Mouse (Mus musculus) lung, embryonic 14.5 days (tissue): ENCODE measurements around the gene Cass4. TPM values are rescaled to one million over a fixed set of nuclear protein-coding genes. Genes with fewer than 3 reads are reported as not detected.

ENCODE experiments used
- ATAC-seq: fragments of 200-750 bp; cut with Nextera tagmentation; 2 replicates; pipeline ENCODE4 v1.8.0; 2017; ENCODE audit warnings: mild to moderate bottlenecking, moderate TSS enrichment, moderate library complexity; ENCODE audit not compliant: insufficient read depth
- DNase-seq: peaks from one replicate; pipeline ENCODE4 v3.0.0-alpha.2; 2015
- H3K27ac ChIP-seq: fragments of 300-500 bp; sonication (generic); 2 replicates; pipeline ENCODE4 v1.5.1; 2014; ENCODE audit warnings: low read depth, mild to moderate bottlenecking, moderate library complexity
- H3K27me3 ChIP-seq: fragments of 300-500 bp; sonication (generic); 2 replicates; pipeline ENCODE4 v1.6.1; 2014; ENCODE audit warnings: low read length, control low read depth; ENCODE audit not compliant: insufficient read depth
- H3K36me3 ChIP-seq: fragments of 300-500 bp; sonication (generic); 2 replicates; pipeline ENCODE4 v1.6.1; 2014; ENCODE audit warnings: control low read depth; ENCODE audit not compliant: insufficient read depth
- H3K4me1 ChIP-seq: fragments of 300-500 bp; sonication (generic); 2 replicates; pipeline ENCODE4 v1.6.1; 2014; ENCODE audit warnings: antibody characterized with exemption, control low read depth; ENCODE audit not compliant: insufficient read depth
- H3K4me2 ChIP-seq: fragments of 300-500 bp; sonication (generic); 2 replicates; pipeline ENCODE4 v1.6.1; 2014; ENCODE audit warnings: mild to moderate bottlenecking
- H3K4me3 ChIP-seq: fragments of 300-500 bp; sonication (generic); 2 replicates; pipeline ENCODE4 v1.5.1; 2014; ENCODE audit warnings: low read depth, low read length
- H3K9ac ChIP-seq: fragments of 300-500 bp; sonication (generic); 2 replicates; pipeline ENCODE4 v1.6.1; 2014
- H3K9me3 ChIP-seq: fragments of 300-500 bp; sonication (generic); 2 replicates; pipeline ENCODE4 v1.6.1; 2016; ENCODE audit warnings: low read depth, low read length, control low read depth
- CTCF ChIP-seq: IDR thresholded peaks from 2 replicates; pipeline ENCODE4 v1.5.1; 2016; ENCODE audit warnings: antibody characterized with exemption, low read depth
- WGBS: fragments of 180-500 bp; shearing (Covaris S2); extraction: QIAGEN DNeasy Blood & Tissue Kit; methylation state at CpG from one replicate; pipeline ENCODE4 v1.1.7; 2014; 5-methylcytosine and 5-hydroxymethylcytosine counted together
- polyA plus RNA-seq: library from polyadenylated mRNA; unstranded; fragments of >200 nt; fragmentation: Nextera tagmentation; extraction: Ambion mirVana; gene quantifications from 2 replicates; pipeline ENCODE4 v1.2.1, GENCODE M21; 2014

Gene Cass4
- polyA plus RNA-seq, 1 experiment from 2014 or later = 2.6 TPM

DNA sequence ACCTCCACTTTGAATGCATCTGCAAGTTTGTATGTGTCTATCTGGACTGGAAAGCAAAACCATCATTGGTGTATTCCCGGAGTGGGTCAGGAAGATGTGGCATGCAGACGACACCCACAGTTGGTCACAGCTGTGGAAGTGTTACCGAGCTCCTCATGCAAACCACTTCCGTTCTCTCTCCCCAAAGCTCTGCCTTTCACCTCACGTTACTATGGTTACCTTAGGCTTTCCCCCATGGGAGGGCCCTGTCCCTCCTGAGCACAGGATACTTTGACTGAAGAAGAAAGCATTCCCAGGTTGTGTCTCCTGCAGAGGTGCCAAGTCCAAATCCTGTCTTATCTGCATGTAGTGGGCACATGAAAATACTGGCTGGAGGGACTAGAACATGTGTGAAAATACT, 40.2 kb downstream of the Cass4 start:
- ATAC-seq = no peak
- no peaks in the 10 kb centered on the region for H3K27me3 ChIP-seq
- H3K9ac ChIP-seq = no peak overlapping the region
- H3K27ac ChIP-seq = no peak overlapping the region
- H3K36me3 ChIP-seq = no peaks in the 10 kb centered on the region
- no peak for DNase-seq
- 27% methylated on average over 5 of the region's 5 CpGs for WGBS
- no peak for TF ChIP-seq CTCF
- H3K4me2 ChIP-seq = no peak overlapping the region
- H3K4me1 ChIP-seq = no peaks in the 10 kb centered on the region
- H3K4me3 ChIP-seq = no peak overlapping the region
- no peaks in the 10 kb centered on the region for H3K9me3 ChIP-seq

DNA sequence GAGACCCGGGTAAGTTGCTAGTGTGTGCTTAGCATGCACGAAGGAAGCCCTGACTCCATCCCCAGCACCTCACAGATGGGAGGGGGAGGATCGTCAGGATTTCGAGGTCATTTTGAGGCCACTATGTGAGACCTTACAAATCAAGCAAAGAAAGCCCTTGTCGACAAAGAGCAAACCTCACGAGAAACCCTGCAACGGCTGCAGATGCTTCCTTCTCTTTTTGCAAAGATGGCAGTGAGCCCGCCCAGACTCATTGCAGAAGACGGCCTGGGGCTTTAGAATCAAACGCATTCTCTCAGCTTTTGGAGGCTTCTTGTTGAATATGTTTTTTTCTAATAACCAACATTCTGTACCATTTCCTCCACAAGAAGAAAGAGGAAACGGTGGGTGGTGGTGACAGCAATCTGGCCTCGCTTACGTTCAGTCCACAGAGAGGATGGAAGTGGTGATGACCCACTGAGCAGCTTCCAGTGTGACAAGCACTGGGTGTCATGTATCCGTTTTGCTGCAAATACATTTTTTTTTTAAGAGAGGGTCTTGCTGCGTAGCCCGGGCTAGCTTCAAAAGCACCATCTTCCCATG, 43.9 kb downstream of the Cass4 start:
- DNase-seq = no peak
- TF ChIP-seq CTCF = no peak
- H3K36me3 ChIP-seq = no peaks in the 10 kb centered on the region
- no peak overlapping the region for H3K4me2 ChIP-seq
- H3K27me3 ChIP-seq = no peaks in the 10 kb centered on the region
- H3K9ac ChIP-seq = no peak overlapping the region
- 50% methylated on average over 16 of the region's 16 CpGs for WGBS
- no peak overlapping the region for H3K27ac ChIP-seq
- no peaks in the 10 kb centered on the region for H3K4me1 ChIP-seq
- ATAC-seq = no peak
- no peaks in the 10 kb centered on the region for H3K9me3 ChIP-seq
- no peak overlapping the region for H3K4me3 ChIP-seq

DNA sequence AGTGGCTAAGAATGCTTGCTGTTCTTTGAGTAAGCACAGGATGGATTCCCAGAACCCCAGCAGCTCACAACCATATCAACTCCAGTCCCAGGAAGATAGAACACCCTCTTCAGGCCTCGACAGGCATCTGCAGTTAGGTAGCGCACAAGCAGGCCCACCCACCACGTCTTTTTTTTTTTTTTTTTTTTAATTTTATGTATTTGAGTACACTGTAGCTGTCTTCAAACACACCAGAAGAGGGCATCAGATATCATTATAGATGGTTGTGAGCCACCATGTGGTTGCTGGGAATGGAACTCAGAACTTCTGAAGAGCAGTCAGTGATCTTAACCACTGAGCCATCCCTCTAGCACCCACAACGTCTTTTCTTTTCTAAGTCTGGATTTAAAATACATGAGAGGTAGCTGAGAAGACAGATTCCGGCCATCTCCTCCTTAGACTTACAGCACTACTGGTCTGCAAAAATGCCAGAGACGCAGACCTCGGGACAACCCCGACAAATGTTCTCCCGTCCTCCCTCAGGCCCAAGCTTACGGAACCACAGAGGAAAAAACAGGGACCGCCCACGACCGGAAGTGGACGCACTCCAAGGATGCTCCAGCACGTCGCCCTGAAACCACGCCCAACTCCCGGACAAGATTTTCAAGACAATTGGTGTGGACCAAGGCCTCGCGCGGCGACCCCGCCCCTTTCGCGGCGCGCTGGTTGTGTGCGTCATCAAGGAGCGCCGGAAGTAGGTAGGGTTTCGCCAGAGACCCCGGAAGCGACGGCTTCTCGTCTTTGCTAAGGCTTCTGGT, 46.4 kb downstream of the Cass4 start, which contains the start of gene Rtf2:
Gene Rtf2 (plus strand): TSS at position 714 of the 797 bp plus-strand sequence.
- Histone ChIP-seq H3K4me1 (no peaks in the 10 kb centered on the region), H3K9me3 (no peaks in the 10 kb centered on the region), H3K36me3 (peaks cover 3% of the 10 kb centered on the region; the same call in 1 of the 2 replicates), H3K4me3 (peak within 1 kb of the TSS; percentile 78), H3K9ac (peak within 1 kb of the TSS; percentile 55), H3K27me3 (no peaks in the 10 kb centered on the region), H3K4me2 (peak within 1 kb of the TSS; percentile 87), H3K27ac (peak within 1 kb of the TSS; percentile 76)
- WGBS = 1% methylated on average over 35 of the region's 35 CpGs
- ATAC-seq = peak; percentile 96
- TF ChIP-seq CTCF = 0 out of 2 replicates have a peak, but pooled peaks have one; percentile 1
- peak; percentile 99 for DNase-seq

DNA sequence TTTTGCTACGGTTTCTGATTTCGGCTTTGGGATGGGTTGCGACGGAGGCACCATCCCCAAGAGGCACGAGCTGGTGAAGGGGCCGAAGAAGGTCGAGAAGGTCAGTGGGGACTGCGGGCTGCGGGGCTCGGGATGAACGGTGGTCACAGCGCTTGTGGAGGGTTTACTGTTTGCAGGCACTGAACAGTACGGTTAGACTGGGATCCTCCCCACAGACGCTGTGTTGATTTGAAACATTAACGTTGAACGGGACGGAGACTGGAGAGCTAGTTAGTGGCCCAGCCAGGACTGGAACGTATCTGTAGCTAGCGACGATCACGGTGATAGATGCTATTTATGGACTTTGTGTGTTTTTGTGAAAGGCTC, 47.0 kb downstream of the Cass4 start:
- Histone ChIP-seq H3K4me1 (no peaks in the 10 kb centered on the region), H3K27me3 (no peaks in the 10 kb centered on the region), H3K9me3 (no peaks in the 10 kb centered on the region), H3K36me3 (peaks cover 9% of the 10 kb centered on the region; the same call in 1 of the 2 replicates), H3K4me3 (peak overlapping the region; percentile 78), H3K27ac (peak overlapping the region; percentile 50), H3K9ac (peak overlapping the region; percentile 55), H3K4me2 (peak overlapping the region; percentile 87)
- TF ChIP-seq CTCF = no peak
- DNase-seq (no peak), ATAC-seq (peak; percentile 53)
- under 1% methylated on average over 21 of the region's 21 CpGs for WGBS

DNA sequence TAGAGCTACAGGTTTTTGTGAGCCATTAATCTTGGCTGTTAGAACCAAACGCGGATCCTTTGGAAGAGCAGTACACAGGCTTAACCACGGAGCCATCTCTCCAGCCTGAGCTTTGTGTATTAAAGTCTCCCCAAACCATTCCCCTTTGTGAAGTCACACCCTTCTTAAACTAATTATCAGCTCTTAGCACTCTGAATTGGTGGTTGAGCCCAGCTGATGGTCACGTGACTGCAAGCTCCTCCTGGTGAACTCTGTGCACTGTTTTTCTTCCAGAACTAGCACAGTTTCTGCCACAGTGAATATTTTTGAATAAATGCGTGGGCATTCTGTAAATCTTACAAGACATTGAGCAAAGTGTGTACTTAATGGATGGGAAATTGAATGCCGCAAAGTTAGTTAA, 47.6 kb downstream of the Cass4 start:
- Histone ChIP-seq H3K9ac (peak overlapping the region; percentile 55), H3K27me3 (no peaks in the 10 kb centered on the region), H3K27ac (no peak overlapping the region), H3K36me3 (peaks cover 14% of the 10 kb centered on the region; the same call in 1 of the 2 replicates), H3K4me2 (peak overlapping the region; percentile 87), H3K9me3 (no peaks in the 10 kb centered on the region), H3K4me3 (peak overlapping the region; percentile 78), H3K4me1 (no peaks in the 10 kb centered on the region)
- WGBS = 27% methylated on average over 6 of the region's 6 CpGs
- ATAC-seq (no peak), DNase-seq (no peak)
- TF ChIP-seq CTCF = no peak

DNA sequence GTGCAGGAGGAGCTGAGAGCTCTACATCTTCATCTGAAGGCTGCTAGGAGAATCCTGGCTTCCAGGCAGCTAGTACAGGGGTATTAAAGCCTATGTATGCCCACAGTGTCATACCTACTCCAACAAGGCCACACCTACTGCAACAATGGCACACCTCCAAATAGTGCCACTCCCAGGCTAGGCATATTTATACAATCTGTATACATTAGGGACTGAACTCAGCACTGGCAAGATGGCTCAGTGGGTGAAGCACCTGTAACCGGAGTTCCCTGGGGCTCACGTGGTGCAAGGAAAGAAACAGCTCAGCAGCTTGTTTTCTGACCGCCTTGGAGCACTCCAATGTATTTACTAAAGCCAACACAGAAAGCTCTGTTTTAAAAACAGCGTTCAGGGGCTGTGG, 52.0 kb downstream of the Cass4 start:
- Histone ChIP-seq H3K4me1 (no peaks in the 10 kb centered on the region), H3K27me3 (no peaks in the 10 kb centered on the region), H3K4me3 (no peak overlapping the region), H3K9me3 (no peaks in the 10 kb centered on the region), H3K9ac (no peak overlapping the region), H3K36me3 (peaks cover 59% of the 10 kb centered on the region), H3K27ac (no peak overlapping the region), H3K4me2 (no peak overlapping the region)
- WGBS = 88% methylated on average over 4 of the region's 4 CpGs
- ATAC-seq = no peak
- no peak for TF ChIP-seq CTCF
- DNase-seq = no peak

DNA sequence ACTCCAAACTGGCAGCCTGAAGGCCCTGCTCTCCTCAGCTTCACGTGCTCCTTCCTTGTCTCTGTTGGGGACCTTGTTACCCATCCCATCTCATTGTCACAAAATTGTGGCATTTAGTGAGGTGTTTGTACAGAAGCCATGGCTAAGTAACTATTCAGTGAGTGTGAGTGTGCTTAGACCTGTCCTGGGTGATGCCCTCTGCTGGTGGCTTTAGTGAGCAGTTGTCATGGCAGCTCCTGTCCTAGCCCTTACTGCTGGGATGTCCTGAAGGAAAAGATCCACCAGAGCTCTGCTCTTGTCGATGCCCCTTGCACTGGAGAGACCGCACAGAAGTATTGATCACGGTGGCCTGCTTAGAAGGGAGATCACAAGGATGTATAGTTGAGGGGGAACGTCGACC, 53.7 kb downstream of the Cass4 start:
- Histone ChIP-seq H3K27me3 (no peaks in the 10 kb centered on the region), H3K9me3 (no peaks in the 10 kb centered on the region), H3K36me3 (peaks cover 71% of the 10 kb centered on the region), H3K9ac (no peak overlapping the region), H3K4me3 (no peak overlapping the region), H3K4me1 (no peaks in the 10 kb centered on the region), H3K4me2 (no peak overlapping the region), H3K27ac (no peak overlapping the region)
- TF ChIP-seq CTCF = peak; percentile 66
- 81% methylated on average over 6 of the region's 6 CpGs for WGBS
- peak; percentile 21; the same call in 1 of the 2 replicates for ATAC-seq
- DNase-seq = peak; percentile 61
